Mouse (Mus musculus) neural tube, embryonic 11.5 days (tissue): ENCODE results near the gene Rin3. TPM values are rescaled to one million over a fixed set of nuclear protein-coding genes. Genes with fewer than 3 reads are reported as not detected.

Source experiments
- ATAC-seq: fragments of 200-750 bp; cut with Nextera tagmentation; 2 replicates; pipeline ENCODE4 v1.8.0; 2017; ENCODE audit warnings: moderate number of reproducible peaks, mild to moderate bottlenecking, moderate TSS enrichment, moderate library complexity; ENCODE audit not compliant: insufficient read depth, low FRiP score, low TSS enrichment
- DNase-seq: peaks from one replicate; pipeline ENCODE4 v3.0.0-alpha.2; 2015; ENCODE audit warnings: low spot score
- H3K27ac ChIP-seq: fragments of 300-500 bp; sonication (generic); 2 replicates; pipeline ENCODE4 v1.5.1; 2014; ENCODE audit warnings: low read depth, mild to moderate bottlenecking, low read length
- H3K27me3 ChIP-seq: fragments of 300-500 bp; sonication (generic); 2 replicates; pipeline ENCODE4 v1.6.1; 2014; ENCODE audit warnings: mild to moderate bottlenecking, low read length, mixed read lengths; ENCODE audit not compliant: control insufficient read depth, insufficient read depth
- H3K36me3 ChIP-seq: fragments of 300-500 bp; sonication (generic); 2 replicates; pipeline ENCODE4 v1.6.1; 2014; ENCODE audit warnings: mild to moderate bottlenecking, low read length, moderate library complexity, mixed read lengths; ENCODE audit not compliant: control insufficient read depth, insufficient read depth
- H3K4me1 ChIP-seq: fragments of 300-500 bp; sonication (generic); 2 replicates; pipeline ENCODE4 v1.6.1; 2014; ENCODE audit warnings: low read length, mixed read lengths; ENCODE audit not compliant: control insufficient read depth, insufficient read depth
- H3K4me2 ChIP-seq: fragments of 300-500 bp; sonication (generic); 2 replicates; pipeline ENCODE4 v1.6.1; 2014; ENCODE audit warnings: low read depth, mild to moderate bottlenecking, moderate library complexity
- H3K4me3 ChIP-seq: fragments of 300-500 bp; sonication (generic); 2 replicates; pipeline ENCODE4 v1.5.1; 2014; ENCODE audit warnings: low read depth, low read length
- H3K9ac ChIP-seq: fragments of 300-500 bp; sonication (generic); 2 replicates; pipeline ENCODE4 v1.6.1; 2014; ENCODE audit warnings: mild to moderate bottlenecking, low read length
- H3K9me3 ChIP-seq: fragments of 300-500 bp; sonication (generic); 2 replicates; pipeline ENCODE4 v1.6.1; 2016; ENCODE audit warnings: low read length; ENCODE audit not compliant: control insufficient read depth
- WGBS: fragments of 180-500 bp; shearing (Covaris S2); extraction: QIAGEN DNeasy Blood & Tissue Kit; methylation state at CpG from one replicate; pipeline ENCODE4 v1.1.7; 2014; 5-methylcytosine and 5-hydroxymethylcytosine counted together
- polyA plus RNA-seq: library from polyadenylated mRNA; unstranded; fragments of >200 nt; fragmentation: Nextera tagmentation; extraction: Ambion mirVana; gene quantifications from 2 replicates; pipeline ENCODE4 v1.2.1, GENCODE M21; 2014

Rin3 gene
- polyA plus RNA-seq, 1 experiment from 2014 or later = 5.0 TPM

DNA sequence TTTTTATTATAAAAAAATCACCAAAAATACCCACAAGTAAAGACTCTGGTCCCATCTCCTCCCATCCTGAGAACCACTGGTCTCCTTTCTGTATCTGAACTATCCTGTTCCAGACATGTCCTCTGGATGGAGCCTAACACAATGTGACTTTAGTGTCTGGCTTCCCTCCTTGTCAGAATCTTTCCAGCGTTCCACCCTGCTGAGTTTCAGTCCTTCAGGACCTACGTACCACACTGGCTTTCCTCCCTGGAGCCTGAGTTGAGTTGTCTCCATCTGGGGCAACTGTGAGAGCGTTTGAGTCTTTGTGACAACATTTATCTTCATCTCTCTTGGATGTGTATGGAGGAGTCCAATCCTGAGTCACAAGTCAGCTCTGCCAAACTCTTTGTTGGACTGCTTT is 30.9 kb upstream of the Rin3 start:
- no peak for ATAC-seq
- H3K27me3 ChIP-seq = no peaks in the 10 kb centered on the region
- no peaks in the 10 kb centered on the region for H3K4me1 ChIP-seq
- no peak for DNase-seq
- H3K4me2 ChIP-seq = no peak overlapping the region
- H3K9ac ChIP-seq = no peak overlapping the region
- H3K4me3 ChIP-seq = no peak overlapping the region
- WGBS = 73% methylated on average over 3 of the region's 3 CpGs
- H3K36me3 ChIP-seq = no peaks in the 10 kb centered on the region
- no peak overlapping the region for H3K27ac ChIP-seq
- H3K9me3 ChIP-seq = no peaks in the 10 kb centered on the region

DNA sequence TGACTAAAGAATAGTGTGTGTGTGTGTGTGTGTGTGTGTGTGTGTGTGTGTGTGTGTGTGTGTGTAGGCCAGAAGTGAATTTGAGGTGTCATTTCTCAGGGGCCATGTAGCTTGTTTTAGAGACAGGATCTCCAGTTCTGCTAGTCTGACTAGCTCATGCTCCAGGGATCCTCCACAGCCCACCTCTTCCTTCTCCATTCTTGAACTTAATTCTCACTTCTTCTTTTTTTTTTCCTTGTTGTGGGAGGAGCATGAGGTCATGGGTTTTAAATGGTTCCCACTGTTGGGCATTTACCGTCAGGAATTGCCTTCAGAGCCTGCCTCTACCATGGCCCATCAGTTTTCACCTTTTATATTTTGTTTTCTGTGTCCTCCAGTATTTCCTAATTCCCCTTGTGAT is 30.3 kb upstream of the Rin3 start:
- ATAC-seq (no peak), DNase-seq (no peak)
- H3K27ac ChIP-seq = no peak overlapping the region
- no peaks in the 10 kb centered on the region for H3K36me3 ChIP-seq
- no peak overlapping the region for H3K4me2 ChIP-seq
- WGBS = 75% methylated on average over 1 of the region's 1 CpGs
- no peaks in the 10 kb centered on the region for H3K4me1 ChIP-seq
- no peaks in the 10 kb centered on the region for H3K27me3 ChIP-seq
- no peak overlapping the region for H3K4me3 ChIP-seq
- H3K9ac ChIP-seq = no peak overlapping the region
- H3K9me3 ChIP-seq = no peaks in the 10 kb centered on the region

DNA sequence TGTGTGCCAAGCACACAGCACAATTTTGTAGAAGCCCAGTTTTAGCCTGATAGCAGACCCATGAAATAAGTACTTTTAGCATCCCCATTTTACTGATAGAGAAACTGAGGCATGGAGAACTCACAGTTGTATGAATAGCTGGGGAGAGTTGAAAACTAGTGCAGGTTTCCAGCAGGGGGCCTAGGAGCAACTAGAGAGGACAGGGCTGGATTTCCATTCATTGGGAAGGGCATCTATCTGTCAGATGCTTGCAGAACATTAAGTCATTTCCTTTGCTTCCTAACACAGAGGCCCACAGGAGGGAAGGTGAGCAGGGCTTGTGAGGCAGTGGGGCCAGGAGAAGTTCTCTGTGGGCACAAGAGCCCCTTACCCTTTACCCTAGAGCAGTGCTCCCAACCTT is 27.8 kb upstream of the Rin3 start:
- DNase-seq (no peak), ATAC-seq (no peak)
- no peaks in the 10 kb centered on the region for H3K27me3 ChIP-seq
- no peaks in the 10 kb centered on the region for H3K36me3 ChIP-seq
- no peak overlapping the region for H3K27ac ChIP-seq
- H3K4me1 ChIP-seq = no peaks in the 10 kb centered on the region
- no peak overlapping the region for H3K4me2 ChIP-seq
- no peaks in the 10 kb centered on the region for H3K9me3 ChIP-seq
- H3K9ac ChIP-seq = no peak overlapping the region
- H3K4me3 ChIP-seq = no peak overlapping the region

DNA sequence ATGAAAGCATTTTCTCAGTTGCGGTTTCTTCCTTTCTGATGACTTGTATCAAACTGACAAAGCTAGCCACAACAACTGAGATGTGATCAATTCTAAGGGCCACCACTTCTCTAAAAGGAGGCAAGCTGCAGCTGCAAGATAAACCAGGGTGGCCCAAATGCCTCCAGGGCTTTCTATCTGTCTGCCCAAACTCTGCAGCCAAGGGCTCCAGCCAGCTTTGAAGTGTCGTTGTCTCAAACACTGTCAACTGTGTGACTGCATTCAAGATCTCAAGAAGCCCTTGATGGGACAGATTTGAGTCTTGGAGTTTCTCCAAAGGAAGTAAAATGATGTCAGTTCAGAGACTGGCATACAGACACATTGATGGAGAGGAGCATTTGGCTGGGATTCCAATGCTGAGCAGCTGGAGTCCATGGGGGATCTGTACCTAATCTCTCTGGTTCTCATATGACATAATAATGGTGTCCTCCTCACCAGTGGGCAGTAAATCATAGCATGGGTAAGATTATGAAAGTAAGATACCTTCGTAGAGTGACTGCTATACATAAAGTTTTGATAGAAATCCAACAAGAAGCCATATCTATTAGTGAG is 24.2 kb upstream of the Rin3 start:
- Histone ChIP-seq H3K4me3 (no peak overlapping the region), H3K4me1 (no peaks in the 10 kb centered on the region), H3K9ac (no peak overlapping the region), H3K27me3 (no peaks in the 10 kb centered on the region), H3K27ac (no peak overlapping the region), H3K36me3 (no peaks in the 10 kb centered on the region), H3K9me3 (no peaks in the 10 kb centered on the region), H3K4me2 (no peak overlapping the region)
- 82% methylated on average over 3 of the region's 3 CpGs for WGBS
- ATAC-seq = no peak
- DNase-seq = no peak

DNA sequence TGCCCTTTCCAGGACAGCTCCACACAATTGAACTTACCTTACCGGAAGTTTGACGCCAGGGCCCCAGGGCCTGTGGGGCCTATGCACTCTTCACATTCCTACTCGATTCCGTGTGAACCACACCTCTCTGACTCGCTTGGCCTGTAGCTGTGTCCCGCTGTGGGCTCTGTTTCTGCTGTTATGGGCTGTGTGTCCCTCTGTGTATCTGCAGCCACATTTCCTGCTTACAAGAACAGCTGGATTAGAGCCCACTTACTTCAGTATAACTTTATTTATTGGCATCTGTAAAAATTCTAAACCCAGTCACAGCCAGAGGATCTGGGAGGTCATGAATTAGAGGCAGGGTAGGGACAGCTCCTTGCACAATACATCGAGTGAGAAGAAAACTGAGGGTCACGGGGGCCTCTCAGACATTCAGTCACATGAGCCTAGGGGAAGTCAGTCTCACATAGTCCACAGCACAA is 20.9 kb upstream of the Rin3 start:
- Histone ChIP-seq H3K36me3 (no peaks in the 10 kb centered on the region), H3K4me2 (no peak overlapping the region), H3K27me3 (no peaks in the 10 kb centered on the region), H3K4me3 (no peak overlapping the region), H3K9ac (no peak overlapping the region), H3K4me1 (no peaks in the 10 kb centered on the region), H3K9me3 (no peaks in the 10 kb centered on the region), H3K27ac (no peak overlapping the region)
- DNase-seq (no peak), ATAC-seq (no peak)
- 54% methylated on average over 8 of the region's 8 CpGs for WGBS

DNA sequence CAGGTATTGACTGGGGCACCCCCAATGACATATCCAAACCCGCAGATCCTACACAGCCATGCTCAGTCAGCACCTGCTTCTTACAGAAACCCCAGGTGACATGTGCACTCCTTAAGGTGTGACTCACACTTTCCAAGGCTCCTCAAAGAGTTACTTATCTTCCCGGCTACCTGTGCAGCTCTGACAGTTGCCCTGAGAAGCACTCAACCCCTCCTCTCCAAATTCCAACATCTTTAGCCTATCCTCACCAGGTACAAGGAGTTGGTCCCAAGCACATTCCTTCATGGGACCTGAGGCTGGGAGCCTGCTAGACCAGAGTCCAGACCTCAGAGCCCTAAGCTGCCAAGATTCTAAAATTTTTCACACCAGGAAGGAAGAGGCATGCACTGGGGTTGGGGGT is 20.0 kb upstream of the Rin3 start:
- 93% methylated on average over 2 of the region's 2 CpGs for WGBS
- Histone ChIP-seq H3K9me3 (no peaks in the 10 kb centered on the region), H3K9ac (no peak overlapping the region), H3K36me3 (no peaks in the 10 kb centered on the region), H3K27ac (no peak overlapping the region), H3K4me3 (no peak overlapping the region), H3K4me1 (no peaks in the 10 kb centered on the region), H3K4me2 (no peak overlapping the region), H3K27me3 (no peaks in the 10 kb centered on the region)
- ATAC-seq = no peak
- no peak for DNase-seq

DNA sequence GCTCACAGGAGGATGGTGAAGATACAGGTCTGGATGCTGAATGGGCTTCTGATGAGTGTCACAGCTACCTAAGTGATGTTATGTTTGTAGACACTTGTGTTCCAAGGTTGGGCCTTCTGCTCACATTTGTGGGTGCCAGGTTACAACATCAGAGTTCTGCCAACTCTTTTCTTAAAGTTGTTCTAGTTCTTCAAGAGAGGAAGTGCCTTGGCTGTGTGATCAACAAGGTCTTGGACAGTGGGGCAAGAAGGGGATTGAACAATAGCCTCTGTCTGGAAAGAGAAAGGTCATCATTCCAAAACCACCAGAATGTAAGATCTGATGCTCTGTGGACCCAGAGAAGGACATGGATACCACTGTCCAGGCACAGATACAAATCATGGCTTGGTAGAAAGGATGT is 19.6 kb upstream of the Rin3 start:
- no peak overlapping the region for H3K4me3 ChIP-seq
- H3K4me2 ChIP-seq = no peak overlapping the region
- no peaks in the 10 kb centered on the region for H3K4me1 ChIP-seq
- H3K9ac ChIP-seq = no peak overlapping the region
- no peaks in the 10 kb centered on the region for H3K27me3 ChIP-seq
- ATAC-seq = no peak
- DNase-seq = no peak
- H3K27ac ChIP-seq = no peak overlapping the region
- no peaks in the 10 kb centered on the region for H3K9me3 ChIP-seq
- H3K36me3 ChIP-seq = no peaks in the 10 kb centered on the region

DNA sequence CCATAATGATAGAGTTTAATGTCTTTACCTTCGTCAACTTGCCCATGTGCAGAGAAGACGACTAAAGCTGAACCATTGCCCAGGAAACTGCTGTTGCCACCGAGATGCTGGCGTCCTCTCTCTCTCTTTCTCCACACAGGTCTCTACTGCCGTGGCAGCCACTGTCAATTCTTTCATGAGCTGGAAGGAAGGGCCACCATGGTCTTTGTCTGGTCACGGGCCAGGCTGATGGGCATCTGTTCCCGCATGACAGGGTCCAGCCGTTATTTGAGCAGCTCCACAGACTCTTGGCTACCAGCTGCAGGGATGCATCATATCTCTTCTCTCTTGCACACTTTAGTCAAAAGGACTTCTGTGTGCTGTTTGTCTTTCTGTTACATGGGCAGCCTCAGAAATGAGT is 16.4 kb upstream of the Rin3 start:
- H3K4me2 ChIP-seq = no peak overlapping the region
- ATAC-seq = no peak
- H3K36me3 ChIP-seq = no peaks in the 10 kb centered on the region
- 87% methylated on average over 8 of the region's 8 CpGs for WGBS
- no peaks in the 10 kb centered on the region for H3K27me3 ChIP-seq
- H3K4me3 ChIP-seq = no peak overlapping the region
- H3K27ac ChIP-seq = no peak overlapping the region
- no peak for DNase-seq
- no peaks in the 10 kb centered on the region for H3K9me3 ChIP-seq
- no peak overlapping the region for H3K9ac ChIP-seq
- no peaks in the 10 kb centered on the region for H3K4me1 ChIP-seq

DNA sequence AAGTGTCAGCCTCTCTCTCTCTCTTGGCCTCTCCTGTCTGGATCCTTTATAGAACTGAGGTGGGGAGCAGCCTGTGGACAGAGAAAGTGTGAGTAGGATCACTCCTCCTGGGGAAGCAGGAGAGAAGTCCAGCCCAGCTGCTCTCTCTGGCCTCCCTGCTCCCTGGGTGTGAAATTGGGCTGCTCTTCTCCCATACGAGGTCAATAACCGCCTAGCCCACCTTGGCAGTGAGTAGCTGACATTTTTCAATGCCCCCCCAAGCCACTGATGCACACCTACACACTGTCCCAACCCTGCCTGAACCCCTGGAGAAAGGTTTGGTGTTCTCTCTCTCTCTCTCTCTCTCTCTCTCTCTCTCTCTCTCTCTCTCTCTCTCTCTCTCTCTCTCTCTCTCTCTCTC is 13.7 kb upstream of the Rin3 start:
- Histone ChIP-seq H3K4me3 (no peak overlapping the region), H3K4me2 (no peak overlapping the region), H3K4me1 (no peaks in the 10 kb centered on the region), H3K27ac (no peak overlapping the region), H3K36me3 (no peaks in the 10 kb centered on the region), H3K9me3 (no peaks in the 10 kb centered on the region), H3K9ac (no peak overlapping the region), H3K27me3 (no peaks in the 10 kb centered on the region)
- 40% methylated on average over 2 of the region's 2 CpGs for WGBS
- no peak for DNase-seq
- no peak for ATAC-seq
